Mouse (Mus musculus) small intestine, adult 2 months (tissue): ENCODE measurements around the gene Utp4. TPM values are rescaled to one million over a fixed set of nuclear protein-coding genes. Genes with fewer than 3 reads are reported as not detected.

Experiments used
- H3K27ac ChIP-seq: fragments of 200-500 bp; 2 replicates; pipeline ENCODE4 v1.5.1; 2012; ENCODE audit warnings: low read depth, low read length, control low read depth, inconsistent platforms; ENCODE audit not compliant: insufficient read depth
- H3K27me3 ChIP-seq: fragments of 200-500 bp; 2 replicates; pipeline ENCODE4 v1.6.1; 2012; ENCODE audit warnings: mild to moderate bottlenecking, moderate library complexity, low read length, inconsistent platforms; ENCODE audit not compliant: control insufficient read depth, insufficient read depth
- H3K36me3 ChIP-seq: fragments of 200-500 bp; 2 replicates; pipeline ENCODE4 v1.6.1; 2012; ENCODE audit warnings: mild to moderate bottlenecking, low read length, control low read depth, inconsistent platforms; ENCODE audit not compliant: control insufficient read depth, insufficient read depth
- H3K4me1 ChIP-seq: fragments of 200-500 bp; 2 replicates; pipeline ENCODE4 v1.6.1; 2012; ENCODE audit warnings: low read length, inconsistent platforms, mixed read lengths; ENCODE audit not compliant: control insufficient read depth, insufficient read depth, insufficient read length
- H3K4me3 ChIP-seq: fragments of 200-500 bp; 2 replicates; pipeline ENCODE4 v1.5.1; 2012; ENCODE audit warnings: low read depth, mild to moderate bottlenecking, control low read depth, inconsistent platforms, low read length, moderate library complexity
- CTCF ChIP-seq: fragments of 200-500 bp; IDR thresholded peaks from 2 replicates; pipeline ENCODE4 v1.5.1; 2012; ENCODE audit warnings: low read depth, mild to moderate bottlenecking, control low read depth, inconsistent platforms, low read length, moderate library complexity, mixed read lengths; ENCODE audit not compliant: insufficient replicate concordance, insufficient read length; ENCODE audit errors: extremely low read depth
- POLR2A ChIP-seq: fragments of 200-500 bp; IDR thresholded peaks from 2 replicates; pipeline ENCODE4 v1.6.1; 2012; ENCODE audit warnings: low read depth, mild to moderate bottlenecking, control low read depth, inconsistent platforms, low read length, moderate library complexity
- WGBS: fragments of 180-500 bp; shearing (Covaris S2); methylation state at CpG from one replicate; pipeline ENCODE4 v1.1.7; 2018; 5-methylcytosine and 5-hydroxymethylcytosine counted together
- polyA plus RNA-seq: library from polyadenylated mRNA; depleted of rRNA; stranded (reverse); fragments of >200 nt; gene quantifications from 2 replicates; pipeline ENCODE4 v1.2.3, GENCODE M21; 2012; rRNA removed

Gene Utp4
- 4.4 and 7.7 TPM in 2 replicates for polyA plus RNA-seq

DNA sequence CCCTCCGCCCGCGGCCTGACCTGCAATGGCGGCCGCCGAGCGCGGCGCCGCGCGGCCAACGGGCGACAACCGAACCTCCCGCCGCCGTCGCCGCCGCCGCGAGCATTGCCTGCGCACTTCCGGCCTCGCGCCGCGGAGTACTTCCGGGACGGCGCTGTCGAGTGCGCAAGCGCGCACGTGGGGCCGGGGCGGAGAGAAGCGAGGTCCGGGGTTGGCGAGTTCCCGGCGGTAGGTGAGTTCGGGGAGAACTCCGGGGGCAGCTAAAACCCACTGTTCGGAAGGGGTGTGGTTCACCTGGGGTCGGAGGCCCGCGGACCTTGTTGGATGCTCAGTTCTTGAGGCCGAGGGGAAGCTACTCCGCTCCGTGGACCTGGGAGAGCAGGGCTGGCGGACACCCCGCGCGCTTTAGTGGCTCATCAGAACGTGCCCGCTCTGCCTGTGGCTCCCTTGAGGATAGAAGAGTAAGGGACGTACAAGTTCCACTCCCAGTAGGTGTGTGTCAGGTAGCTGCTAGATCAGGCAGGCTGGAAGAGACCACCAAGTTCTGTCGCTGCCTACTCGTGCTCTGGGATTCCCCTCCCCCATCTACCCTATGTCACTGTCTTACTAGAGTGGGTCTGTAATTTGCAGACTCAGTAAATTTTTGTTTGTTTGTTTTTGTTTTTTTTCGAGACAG is at the start of gene Utp4:
Gene Utp4 (plus strand): TSS at position 156 of the 676 bp plus-strand sequence.
- Histone ChIP-seq H3K4me3 (peak within 1 kb of the TSS; percentile 97), H3K36me3 (peaks cover 8% of the 10 kb centered on the region; the same call in 1 of the 2 replicates), H3K27ac (peak within 1 kb of the TSS; percentile 64), H3K4me1 (peaks cover 6% of the 10 kb centered on the region; the same call in 1 of the 2 replicates), H3K27me3 (no peaks in the 10 kb centered on the region)
- WGBS, result under 1% methylated on average over 63 of the region's 63 CpGs
- TF ChIP-seq POLR2A (peak; percentile 74), CTCF (no peak)

DNA sequence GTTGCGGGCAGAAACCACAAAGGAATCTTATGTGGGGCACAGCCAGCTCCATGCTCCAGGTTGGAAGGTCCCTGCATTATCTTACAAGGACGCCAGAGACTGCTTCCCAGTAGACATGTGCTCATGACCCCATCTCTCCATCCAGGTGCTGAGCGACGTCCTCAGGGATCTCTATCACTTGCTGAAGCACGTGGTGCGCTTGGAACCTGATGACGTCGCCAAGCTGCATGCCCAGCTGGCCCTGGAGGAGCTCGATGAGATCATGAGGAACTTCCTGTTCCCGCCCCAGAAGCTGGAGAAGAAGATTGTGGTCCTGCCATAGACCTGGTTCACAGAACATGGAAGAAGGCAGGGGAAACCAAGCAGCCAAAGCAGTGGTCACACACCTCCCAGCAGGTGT is 43.4 kb upstream of the Utp4 start:
- no peaks in the 10 kb centered on the region; the same call in 1 of the 2 replicates for H3K36me3 ChIP-seq
- no peaks in the 10 kb centered on the region for H3K4me1 ChIP-seq
- no peak overlapping the region for H3K27ac ChIP-seq
- no peak for TF ChIP-seq CTCF
- no peak for TF ChIP-seq POLR2A
- no peaks in the 10 kb centered on the region for H3K27me3 ChIP-seq
- H3K4me3 ChIP-seq, result no peak overlapping the region
- 77% methylated on average over 10 of the region's 10 CpGs for WGBS

DNA sequence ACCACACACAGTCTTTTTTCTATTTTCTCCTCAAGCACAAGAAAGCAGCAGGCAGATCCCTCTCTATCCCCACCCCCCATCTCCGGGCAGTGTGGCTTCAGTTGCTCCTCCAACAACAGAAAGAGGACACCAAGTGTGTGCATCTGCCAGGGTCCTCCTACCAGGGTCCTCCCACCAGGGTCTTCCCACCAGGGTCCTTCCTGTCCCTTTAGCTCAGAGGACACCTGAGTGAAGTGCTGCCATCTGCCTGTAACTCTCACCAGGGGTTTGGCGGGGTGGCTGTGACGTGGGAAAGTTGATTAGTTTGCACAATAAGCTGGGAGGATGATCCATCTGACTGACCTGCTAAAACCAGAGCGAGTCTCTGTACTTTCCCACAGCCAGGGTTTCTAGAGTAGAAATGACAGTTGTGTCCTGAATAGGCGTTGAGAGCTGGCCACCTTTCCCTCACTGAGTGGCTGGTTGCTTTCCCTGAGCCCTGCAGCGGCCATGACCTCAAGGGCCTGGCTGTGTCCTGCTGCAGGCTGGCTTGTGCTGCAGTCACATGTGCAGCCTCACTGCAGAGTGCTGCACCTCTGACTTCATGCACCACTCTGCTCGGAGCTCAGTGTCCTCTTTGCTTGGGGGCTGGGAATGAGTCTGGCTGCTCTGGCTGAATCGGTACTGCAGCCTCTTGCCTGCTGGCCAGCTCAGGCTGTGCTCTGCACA is 38.7 kb upstream of the Utp4 start:
- no peaks in the 10 kb centered on the region for H3K27me3 ChIP-seq
- no peak overlapping the region for H3K27ac ChIP-seq
- H3K4me3 ChIP-seq, result no peak overlapping the region
- H3K36me3 ChIP-seq, result no peaks in the 10 kb centered on the region
- TF ChIP-seq CTCF, result no peak
- no peak for TF ChIP-seq POLR2A
- WGBS, result 74% methylated on average over 8 of the region's 8 CpGs
- H3K4me1 ChIP-seq, result no peaks in the 10 kb centered on the region

DNA sequence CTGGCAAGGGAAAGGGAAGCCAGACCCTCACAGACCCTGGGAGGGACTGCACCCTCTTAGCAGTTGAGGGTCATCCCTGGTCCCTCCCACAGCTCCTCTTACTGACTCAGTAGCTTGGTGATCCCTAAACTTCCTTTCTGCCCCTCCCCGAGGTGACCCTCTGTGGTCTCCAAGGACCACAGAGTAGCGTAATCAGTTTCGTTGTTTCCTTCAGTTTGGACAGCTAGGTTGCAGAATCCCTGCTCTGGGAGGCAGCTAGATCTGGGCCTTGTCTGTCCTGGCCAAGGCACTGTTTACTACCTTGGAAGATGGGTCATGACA is 38.2 kb upstream of the Utp4 start:
- no peak overlapping the region for H3K27ac ChIP-seq
- no peak for TF ChIP-seq POLR2A
- TF ChIP-seq CTCF, result no peak
- no peak overlapping the region for H3K4me3 ChIP-seq
- H3K4me1 ChIP-seq, result no peaks in the 10 kb centered on the region
- H3K36me3 ChIP-seq, result no peaks in the 10 kb centered on the region
- H3K27me3 ChIP-seq, result no peaks in the 10 kb centered on the region
- 74% methylated on average over 3 of the region's 3 CpGs for WGBS

DNA sequence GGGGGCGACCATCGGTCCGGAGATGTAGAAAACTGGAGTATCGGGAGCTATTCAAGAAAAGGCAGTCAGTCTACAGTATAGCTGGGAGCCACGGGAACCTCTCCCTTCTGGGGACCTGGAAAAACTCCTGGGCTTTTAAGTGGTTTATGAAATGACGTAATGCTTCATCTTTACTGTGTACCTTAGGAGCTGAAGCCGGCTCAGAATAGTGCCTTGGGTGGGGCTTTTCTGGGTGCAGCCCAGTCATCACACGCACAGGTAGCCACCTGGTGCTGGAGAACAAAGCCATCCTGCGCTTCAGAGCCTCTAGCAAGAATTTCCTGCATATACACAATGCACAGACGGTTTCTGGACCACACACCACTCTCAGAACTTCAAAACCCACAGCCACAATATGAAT is 30.6 kb upstream of the Utp4 start:
- Histone ChIP-seq H3K4me3 (no peak overlapping the region), H3K27ac (no peak overlapping the region), H3K4me1 (no peaks in the 10 kb centered on the region), H3K27me3 (no peaks in the 10 kb centered on the region), H3K36me3 (no peaks in the 10 kb centered on the region)
- WGBS, result 66% methylated on average over 10 of the region's 10 CpGs
- no peak for TF ChIP-seq POLR2A
- no peak for TF ChIP-seq CTCF

DNA sequence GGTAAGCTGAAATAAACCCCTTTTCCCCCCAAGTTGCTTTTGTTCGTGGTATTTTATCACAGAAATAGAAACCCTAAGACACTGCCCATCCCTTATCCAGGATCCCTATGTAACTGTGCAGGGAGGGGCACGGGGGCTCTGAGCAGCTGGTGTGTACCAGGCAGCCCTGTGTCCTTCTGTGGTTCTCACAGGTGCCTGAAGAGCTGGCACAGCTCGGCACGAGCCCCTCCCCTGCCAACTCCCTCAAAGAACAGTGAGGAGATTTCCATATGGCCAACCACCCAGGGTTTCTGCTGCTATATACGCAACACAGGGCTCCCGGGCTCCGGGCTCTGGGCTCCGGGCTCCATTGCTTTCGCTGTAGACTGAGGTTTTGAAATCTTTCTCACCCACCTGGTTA is 28.1 kb upstream of the Utp4 start:
- Histone ChIP-seq H3K36me3 (no peaks in the 10 kb centered on the region), H3K4me3 (no peak overlapping the region), H3K4me1 (no peaks in the 10 kb centered on the region), H3K27ac (no peak overlapping the region), H3K27me3 (peaks cover 16% of the 10 kb centered on the region)
- no peak for TF ChIP-seq POLR2A
- TF ChIP-seq CTCF, result no peak
- WGBS, result 69% methylated on average over 9 of the region's 9 CpGs

DNA sequence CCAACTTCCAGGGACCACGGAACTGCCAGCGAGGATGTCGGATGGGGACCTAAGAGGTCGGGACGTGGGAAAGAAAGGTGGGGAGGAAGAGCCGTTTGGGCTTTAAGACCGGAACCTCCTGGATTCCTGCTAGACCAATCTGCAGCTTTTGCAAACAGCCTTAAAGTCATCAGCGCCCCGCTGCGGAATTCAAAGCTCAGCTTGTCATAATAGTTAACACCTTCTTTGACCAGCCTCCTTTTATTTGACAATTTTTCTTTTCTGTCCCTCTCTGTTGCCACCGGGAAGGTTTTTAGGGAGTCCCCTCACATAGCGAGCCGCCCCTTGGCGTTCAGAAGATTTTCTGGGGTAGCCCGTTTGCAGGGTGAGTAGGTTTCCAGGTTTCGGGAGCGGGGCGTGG is 23.4 kb upstream of the Utp4 start, which contains the start of gene Has3:
Gene Has3 (plus strand): TSS at position 192 of the 400 bp plus-strand sequence.
- 8% methylated on average over 18 of the region's 18 CpGs for WGBS
- H3K4me1 ChIP-seq, result peaks cover 15% of the 10 kb centered on the region
- TF ChIP-seq POLR2A, result no peak
- TF ChIP-seq CTCF, result no peak
- H3K36me3 ChIP-seq, result 0 out of 2 replicates have a peak, but pooled peaks cover 2% of the 10 kb centered on the region
- peaks cover 37% of the 10 kb centered on the region for H3K27me3 ChIP-seq
- no peak within 1 kb of the TSS for H3K27ac ChIP-seq
- H3K4me3 ChIP-seq, result peak within 1 kb of the TSS; percentile 60
